Mouse (Mus musculus): ENCODE results near the gene Inhba. TPM values are rescaled to one million over a fixed set of nuclear protein-coding genes. Genes with fewer than 3 reads are reported as not detected.

Inhba gene
- polyA plus RNA-seq (2021; fragmentation: Nextera tagmentation): 8.8 and 11.1 TPM in 2 replicates
- long read RNA-seq, experiment 1, full-length matches to known transcripts: 3 of 30 reads
- long read RNA-seq, experiment 1, partial matches to known transcripts: 15 of 30 reads
- long read RNA-seq, experiment 1, other reads (novel, unspliced or antisense): 12 of 30 reads
- long read RNA-seq, experiment 2, partial matches to known transcripts: 9 of 15 reads
- long read RNA-seq, experiment 2, other reads (novel, unspliced or antisense): 6 of 15 reads

GRCm38 (mm10) chr13:16011372-16012242 lies at the start of gene Inhba:
TSS of gene Inhba (plus strand) at chr13:16011851.

